Mouse (Mus musculus): ENCODE measurements around the gene Rsad1. TPM values are rescaled to one million over a fixed set of nuclear protein-coding genes. Genes with fewer than 3 reads are reported as not detected.
A peak's percentile ranks its signal among the peaks of the same experiment; 100 is the strongest.

Gene Rsad1
- polyA plus RNA-seq, 1 experiment from 2014 or later = 3.9 TPM

- 72% methylated on average over 2 of the region's 2 CpGs for WGBS
- no peaks in the 10 kb centered on the region for H3K27me3 ChIP-seq (replicated peaks; ENCODE audit: control insufficient read depth, insufficient read depth, low read length)
- H3K4me2 ChIP-seq = no peak overlapping the region
- no peak overlapping the region for H3K4me3 ChIP-seq (ENCODE audit: low read depth, low read length)
- no peak overlapping the region for H3K27ac ChIP-seq (ENCODE audit: low read depth, low read length)
- no peaks in the 10 kb centered on the region for H3K4me1 ChIP-seq (replicated peaks; ENCODE audit: control insufficient read depth, insufficient read depth, low read length)
- no peaks in the 10 kb centered on the region for H3K36me3 ChIP-seq (ENCODE audit: control insufficient read depth, insufficient read depth, low read length)
- no peak overlapping the region for H3K9ac ChIP-seq (ENCODE audit: low read depth, low read length)
- DNase-seq (ENCODE audit: low spot score) (no peak), ATAC-seq (replicated peaks; ENCODE audit: low FRiP score) (no peak)
- no peaks in the 10 kb centered on the region for H3K9me3 ChIP-seq (ENCODE audit: control insufficient read depth, low read length)
These were observed 26.0 kb upstream of the Rsad1 start for GRCm38 (mm10) chr11:94575036-94575435.

GRCm38 (mm10) chr11:94574560-94574959 is 25.5 kb upstream of the Rsad1 start:
- WGBS = 27% methylated on average over 6 of the region's 7 CpGs
- Histone ChIP-seq H3K36me3 (ENCODE audit: control insufficient read depth, insufficient read depth, low read length) (no peaks in the 10 kb centered on the region), H3K27ac (ENCODE audit: low read depth, low read length) (no peak overlapping the region), H3K4me1 (replicated peaks; ENCODE audit: control insufficient read depth, insufficient read depth, low read length) (no peaks in the 10 kb centered on the region), H3K4me2 (no peak overlapping the region), H3K4me3 (ENCODE audit: low read depth, low read length) (no peak overlapping the region), H3K27me3 (replicated peaks; ENCODE audit: control insufficient read depth, insufficient read depth, low read length) (no peaks in the 10 kb centered on the region), H3K9ac (ENCODE audit: low read depth, low read length) (no peak overlapping the region), H3K9me3 (ENCODE audit: control insufficient read depth, low read length) (no peaks in the 10 kb centered on the region)
- ATAC-seq (replicated peaks; ENCODE audit: low FRiP score) (no peak), DNase-seq (ENCODE audit: low spot score) (no peak)

DNA sequence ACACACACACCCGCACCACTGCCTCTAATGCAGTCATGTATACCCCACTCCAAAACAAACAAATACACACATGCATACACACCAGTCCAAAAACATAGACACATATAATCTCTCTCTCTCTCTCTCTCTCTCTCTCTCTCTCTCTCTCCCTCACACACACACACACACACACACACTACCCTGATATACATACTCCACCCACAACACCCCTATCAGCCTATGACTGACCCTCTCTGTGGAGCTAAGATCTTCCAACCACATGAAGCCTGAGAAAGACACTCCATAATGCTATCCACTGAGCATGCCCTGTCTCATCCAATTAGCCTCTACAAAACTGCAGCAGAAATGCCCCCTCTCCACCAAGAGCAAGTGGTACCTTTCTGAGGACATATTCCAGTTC is 22.8 kb upstream of the Rsad1 start:
- H3K27me3 ChIP-seq (replicated peaks; ENCODE audit: control insufficient read depth, insufficient read depth, low read length) = peaks cover 4% of the 10 kb centered on the region; the same call in 1 of the 2 replicates
- H3K9ac ChIP-seq (ENCODE audit: low read depth, low read length) = no peak overlapping the region
- no peak for ATAC-seq (replicated peaks; ENCODE audit: low FRiP score)
- no peaks in the 10 kb centered on the region for H3K36me3 ChIP-seq (ENCODE audit: control insufficient read depth, insufficient read depth, low read length)
- H3K9me3 ChIP-seq (ENCODE audit: control insufficient read depth, low read length) = no peaks in the 10 kb centered on the region
- DNase-seq (ENCODE audit: low spot score) = no peak
- H3K4me1 ChIP-seq (replicated peaks; ENCODE audit: control insufficient read depth, insufficient read depth, low read length) = no peaks in the 10 kb centered on the region
- no peak overlapping the region for H3K27ac ChIP-seq (ENCODE audit: low read depth, low read length)
- 86% methylated on average over 1 of the region's 1 CpGs for WGBS
- H3K4me2 ChIP-seq = no peak overlapping the region
- no peak overlapping the region for H3K4me3 ChIP-seq (ENCODE audit: low read depth, low read length)

DNA sequence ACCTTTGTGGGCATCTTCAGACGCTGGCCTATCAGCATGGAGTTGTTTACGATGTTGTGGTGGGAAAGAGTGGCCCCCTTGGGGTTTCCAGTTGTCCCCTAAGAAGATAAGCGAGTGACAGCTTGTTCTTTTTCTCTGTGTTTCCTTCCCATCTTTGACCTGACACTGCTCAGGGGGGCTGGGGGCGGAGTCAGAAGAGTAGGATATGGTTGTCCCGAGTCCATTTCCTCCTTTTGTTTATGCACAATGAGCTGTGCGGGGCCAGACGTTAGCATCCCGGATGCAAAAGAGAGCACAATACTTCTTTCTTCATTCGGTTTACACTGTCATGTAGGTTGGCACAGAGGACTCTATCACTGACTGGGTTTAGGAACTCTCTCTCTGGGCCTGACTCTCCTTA is 21.6 kb upstream of the Rsad1 start:
- peaks cover 9% of the 10 kb centered on the region for H3K27me3 ChIP-seq (replicated peaks; ENCODE audit: control insufficient read depth, insufficient read depth, low read length)
- H3K9me3 ChIP-seq (ENCODE audit: control insufficient read depth, low read length) = no peaks in the 10 kb centered on the region
- no peaks in the 10 kb centered on the region for H3K36me3 ChIP-seq (ENCODE audit: control insufficient read depth, insufficient read depth, low read length)
- ATAC-seq (replicated peaks; ENCODE audit: low FRiP score) (no peak), DNase-seq (ENCODE audit: low spot score) (no peak)
- H3K9ac ChIP-seq (ENCODE audit: low read depth, low read length) = no peak overlapping the region
- no peak overlapping the region for H3K4me2 ChIP-seq
- H3K4me3 ChIP-seq (ENCODE audit: low read depth, low read length) = no peak overlapping the region
- 0 out of 2 replicates have a peak overlapping the region, but pooled peaks have one; percentile 6 for H3K27ac ChIP-seq (ENCODE audit: low read depth, low read length)
- peaks cover 2% of the 10 kb centered on the region; the same call in 1 of the 2 replicates for H3K4me1 ChIP-seq (replicated peaks; ENCODE audit: control insufficient read depth, insufficient read depth, low read length)
- WGBS = 33% methylated on average over 9 of the region's 9 CpGs

DNA sequence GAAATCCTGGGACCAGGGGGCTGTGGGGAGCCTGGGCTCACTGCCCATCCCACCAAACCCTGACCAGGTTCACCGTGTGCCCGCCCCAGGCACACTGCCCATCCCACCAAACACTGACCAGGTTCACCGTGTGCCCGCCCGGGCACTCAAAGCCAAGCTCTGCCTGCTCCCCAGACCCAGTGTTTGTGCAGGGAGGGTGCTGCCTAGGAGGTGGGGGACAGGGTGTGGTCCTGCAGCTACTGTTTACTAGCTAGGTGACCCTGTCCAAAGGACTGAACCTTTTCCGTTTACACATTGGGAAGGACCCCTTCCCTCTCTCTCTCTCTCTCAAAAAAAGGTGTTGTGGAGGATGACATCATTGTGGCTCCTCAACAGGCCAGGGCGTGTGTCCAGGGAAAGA is 18.3 kb upstream of the Rsad1 start:
- 90% methylated on average over 7 of the region's 7 CpGs for WGBS
- Histone ChIP-seq H3K4me2 (no peak overlapping the region), H3K27ac (ENCODE audit: low read depth, low read length) (no peak overlapping the region), H3K9me3 (ENCODE audit: control insufficient read depth, low read length) (no peaks in the 10 kb centered on the region), H3K4me1 (replicated peaks; ENCODE audit: control insufficient read depth, insufficient read depth, low read length) (peaks cover 16% of the 10 kb centered on the region), H3K27me3 (replicated peaks; ENCODE audit: control insufficient read depth, insufficient read depth, low read length) (peaks cover 29% of the 10 kb centered on the region), H3K4me3 (ENCODE audit: low read depth, low read length) (no peak overlapping the region), H3K9ac (ENCODE audit: low read depth, low read length) (no peak overlapping the region), H3K36me3 (ENCODE audit: control insufficient read depth, insufficient read depth, low read length) (no peaks in the 10 kb centered on the region)
- ATAC-seq (replicated peaks; ENCODE audit: low FRiP score) (no peak), DNase-seq (ENCODE audit: low spot score) (no peak)

DNA sequence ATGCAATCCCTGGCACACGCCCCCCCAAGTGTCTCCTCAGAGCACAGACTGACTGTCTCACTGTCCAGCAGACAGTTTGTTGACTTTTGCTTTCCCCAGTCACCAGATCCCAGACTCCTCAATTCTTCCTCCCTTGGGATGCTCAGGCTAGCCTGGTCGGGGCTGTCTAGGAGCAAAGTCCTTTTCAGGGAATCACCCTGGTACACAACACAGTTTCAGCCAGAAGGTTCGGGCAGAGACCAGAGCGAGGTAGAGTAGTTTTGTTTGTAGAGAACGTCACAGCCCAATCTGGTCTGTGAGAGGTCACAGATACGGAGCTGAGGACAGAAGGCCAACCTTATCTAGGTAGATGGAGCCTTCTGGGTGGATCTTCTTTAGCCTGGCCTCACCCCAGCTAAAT is 17.5 kb upstream of the Rsad1 start:
- H3K9me3 ChIP-seq (ENCODE audit: control insufficient read depth, low read length) = no peaks in the 10 kb centered on the region
- H3K9ac ChIP-seq (ENCODE audit: low read depth, low read length) = no peak overlapping the region
- H3K4me1 ChIP-seq (replicated peaks; ENCODE audit: control insufficient read depth, insufficient read depth, low read length) = peaks cover 16% of the 10 kb centered on the region
- no peak overlapping the region for H3K27ac ChIP-seq (ENCODE audit: low read depth, low read length)
- no peaks in the 10 kb centered on the region for H3K36me3 ChIP-seq (ENCODE audit: control insufficient read depth, insufficient read depth, low read length)
- H3K4me2 ChIP-seq = no peak overlapping the region
- H3K27me3 ChIP-seq (replicated peaks; ENCODE audit: control insufficient read depth, insufficient read depth, low read length) = peaks cover 29% of the 10 kb centered on the region
- DNase-seq (ENCODE audit: low spot score) (no peak), ATAC-seq (replicated peaks; ENCODE audit: low FRiP score) (no peak; the same call in 1 of the 2 replicates)
- no peak overlapping the region for H3K4me3 ChIP-seq (ENCODE audit: low read depth, low read length)
- WGBS = 52% methylated on average over 6 of the region's 6 CpGs

- no peaks in the 10 kb centered on the region for H3K9me3 ChIP-seq (ENCODE audit: control insufficient read depth, low read length)
- H3K27me3 ChIP-seq (replicated peaks; ENCODE audit: control insufficient read depth, insufficient read depth, low read length) = peaks cover 29% of the 10 kb centered on the region
- ATAC-seq (replicated peaks; ENCODE audit: low FRiP score) = no peak
- H3K9ac ChIP-seq (ENCODE audit: low read depth, low read length) = no peak overlapping the region
- H3K27ac ChIP-seq (ENCODE audit: low read depth, low read length) = no peak overlapping the region
- no peak for DNase-seq (ENCODE audit: low spot score)
- no peaks in the 10 kb centered on the region for H3K36me3 ChIP-seq (ENCODE audit: control insufficient read depth, insufficient read depth, low read length)
- WGBS = 11% methylated on average over 16 of the region's 16 CpGs
- peaks cover 16% of the 10 kb centered on the region for H3K4me1 ChIP-seq (replicated peaks; ENCODE audit: control insufficient read depth, insufficient read depth, low read length)
- H3K4me2 ChIP-seq = peak overlapping the region; percentile 63
- H3K4me3 ChIP-seq (ENCODE audit: low read depth, low read length) = peak overlapping the region; percentile 27
These were observed 16.1 kb upstream of the Rsad1 start for GRCm38 (mm10) chr11:94565151-94565479.

DNA sequence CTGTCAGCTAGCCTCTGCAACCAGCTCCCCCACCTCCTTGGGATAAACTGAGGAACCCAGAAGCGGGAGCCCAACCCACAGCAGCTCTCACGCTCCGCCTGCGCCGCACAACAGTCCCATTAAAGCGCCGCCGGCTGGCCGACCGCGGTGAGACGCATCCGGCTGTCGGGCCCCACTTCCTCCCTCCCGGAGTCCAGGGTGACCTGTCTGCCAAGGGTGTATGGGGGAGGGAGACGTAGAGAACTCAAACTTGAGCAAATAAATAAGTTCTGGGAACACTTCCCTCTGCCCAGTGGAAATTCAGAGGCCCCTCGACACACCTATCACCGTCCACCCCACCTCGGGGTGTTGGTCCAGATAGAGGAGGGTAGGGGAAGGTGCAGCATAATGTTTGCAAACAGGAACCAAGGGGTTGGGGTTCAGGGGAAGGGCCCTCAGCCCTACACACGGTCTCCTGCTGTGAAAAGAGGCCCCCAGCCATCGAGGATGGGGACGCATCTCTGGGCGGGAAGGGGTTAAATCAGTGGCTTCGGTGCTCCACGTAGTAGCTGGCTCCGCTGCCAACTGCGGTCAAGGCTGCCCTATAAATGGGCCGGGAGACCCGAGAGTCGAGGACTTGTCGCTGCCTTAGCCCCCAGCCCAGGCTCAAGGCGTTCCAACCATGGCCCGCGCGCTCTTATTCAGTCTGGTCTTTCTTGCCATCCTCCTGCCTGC is 15.5 kb upstream of the Rsad1 start, which contains the start of gene Chad:
Gene Chad (plus strand): TSS at position 611 of the 714 bp plus-strand sequence.
- no peaks in the 10 kb centered on the region for H3K9me3 ChIP-seq (ENCODE audit: control insufficient read depth, low read length)
- peaks cover 29% of the 10 kb centered on the region for H3K27me3 ChIP-seq (replicated peaks; ENCODE audit: control insufficient read depth, insufficient read depth, low read length)
- H3K4me2 ChIP-seq = peak within 1 kb of the TSS; percentile 63
- H3K9ac ChIP-seq (ENCODE audit: low read depth, low read length) = 0 out of 2 replicates have a peak within 1 kb of the TSS, but pooled peaks have one; percentile 22
- H3K27ac ChIP-seq (ENCODE audit: low read depth, low read length) = no peak within 1 kb of the TSS
- peak; percentile 54; the same call in 1 of the 2 replicates for ATAC-seq (replicated peaks; ENCODE audit: low FRiP score)
- H3K36me3 ChIP-seq (ENCODE audit: control insufficient read depth, insufficient read depth, low read length) = no peaks in the 10 kb centered on the region
- H3K4me3 ChIP-seq (ENCODE audit: low read depth, low read length) = peak within 1 kb of the TSS; percentile 27
- 4% methylated on average over 35 of the region's 35 CpGs for WGBS
- DNase-seq (ENCODE audit: low spot score) = peak; percentile 57
- H3K4me1 ChIP-seq (replicated peaks; ENCODE audit: control insufficient read depth, insufficient read depth, low read length) = peaks cover 16% of the 10 kb centered on the region

DNA sequence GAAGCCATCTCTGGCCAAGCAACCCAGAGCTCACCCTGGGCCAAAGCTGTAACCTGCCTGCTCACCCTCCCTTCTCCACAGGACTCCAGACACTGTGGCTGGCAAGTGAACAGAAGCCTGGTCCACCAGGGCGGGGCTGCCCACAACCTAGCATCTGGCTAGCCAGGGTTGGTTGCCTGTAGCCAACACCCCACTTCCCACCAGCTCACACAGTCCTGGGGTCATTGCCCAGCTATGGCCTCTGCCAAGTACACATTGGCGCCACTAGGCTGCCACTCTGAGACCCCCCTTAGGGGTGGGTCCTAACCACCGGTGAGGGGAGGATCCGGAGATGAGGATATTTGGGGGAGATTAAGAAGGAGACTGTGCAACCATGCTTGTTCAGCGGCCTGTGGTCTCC is 14.8 kb upstream of the Rsad1 start:
- no peak; the same call in 1 of the 2 replicates for ATAC-seq (replicated peaks; ENCODE audit: low FRiP score)
- peaks cover 16% of the 10 kb centered on the region for H3K4me1 ChIP-seq (replicated peaks; ENCODE audit: control insufficient read depth, insufficient read depth, low read length)
- H3K36me3 ChIP-seq (ENCODE audit: control insufficient read depth, insufficient read depth, low read length) = no peaks in the 10 kb centered on the region
- no peak overlapping the region for H3K9ac ChIP-seq (ENCODE audit: low read depth, low read length)
- peak overlapping the region; percentile 63 for H3K4me2 ChIP-seq
- DNase-seq (ENCODE audit: low spot score) = no peak
- H3K27ac ChIP-seq (ENCODE audit: low read depth, low read length) = no peak overlapping the region
- WGBS = 40% methylated on average over 5 of the region's 5 CpGs
- no peaks in the 10 kb centered on the region for H3K9me3 ChIP-seq (ENCODE audit: control insufficient read depth, low read length)
- peak overlapping the region; percentile 27 for H3K4me3 ChIP-seq (ENCODE audit: low read depth, low read length)
- H3K27me3 ChIP-seq (replicated peaks; ENCODE audit: control insufficient read depth, insufficient read depth, low read length) = peaks cover 29% of the 10 kb centered on the region

Measured in liver, embryonic 11.5 days (tissue).